Mouse (Mus musculus) embryonic fibroblast, embryonic 13.5 days (primary cell): ENCODE results near the gene Gm21958. TPM values are rescaled to one million over a fixed set of nuclear protein-coding genes. Genes with fewer than 3 reads are reported as not detected.
A peak's percentile ranks its signal among the peaks of the same experiment; 100 is the strongest.

Source experiments
- H3K27ac ChIP-seq: 2 replicates; pipeline ENCODE4 v1.5.1; 2012; ENCODE audit warnings: low read length, control low read depth, inconsistent platforms; ENCODE audit not compliant: insufficient read depth
- H3K4me1 ChIP-seq: 2 replicates; pipeline ENCODE4 v1.6.1; 2011; ENCODE audit warnings: low read length; ENCODE audit not compliant: control insufficient read depth, insufficient read depth
- H3K4me3 ChIP-seq: 2 replicates; pipeline ENCODE4 v1.5.1; 2011; ENCODE audit warnings: mild to moderate bottlenecking, control low read depth, low read length; ENCODE audit not compliant: insufficient read depth
- CTCF ChIP-seq: IDR thresholded peaks from 2 replicates; pipeline ENCODE4 v1.5.1; 2011; ENCODE audit warnings: mild to moderate bottlenecking, control low read depth, low read length, moderate library complexity, borderline replicate concordance; ENCODE audit not compliant: insufficient read depth
- POLR2A ChIP-seq: IDR thresholded peaks from 2 replicates; pipeline ENCODE4 v1.6.1; 2011; ENCODE audit warnings: low read depth, mild to moderate bottlenecking, control low read depth, low read length, moderate library complexity
- polyA plus RNA-seq: library from polyadenylated mRNA; stranded (reverse); fragments of >200 nt; gene quantifications from 2 replicates; pipeline ENCODE4 v1.2.4, GENCODE M21; 2011; ENCODE audit warnings: low read depth; ENCODE audit not compliant: missing spikeins, insufficient read length

The Gm21958 gene
- polyA plus RNA-seq: not detected in 2 replicates

- Histone ChIP-seq H3K27ac (peak within 1 kb of the TSS; percentile 71), H3K4me1 (peaks cover 3% of the 10 kb centered on the region; the same call in 1 of the 2 replicates), H3K4me3 (no peak within 1 kb of the TSS)
- TF ChIP-seq POLR2A (no peak), CTCF (no peak)
These were observed at the start of gene Gm21958 for GRCm38 (mm10) chr3:54714253-54714652. Gene Gm21958, minus strand, starts transcription at chr3:54714353.

DNA sequence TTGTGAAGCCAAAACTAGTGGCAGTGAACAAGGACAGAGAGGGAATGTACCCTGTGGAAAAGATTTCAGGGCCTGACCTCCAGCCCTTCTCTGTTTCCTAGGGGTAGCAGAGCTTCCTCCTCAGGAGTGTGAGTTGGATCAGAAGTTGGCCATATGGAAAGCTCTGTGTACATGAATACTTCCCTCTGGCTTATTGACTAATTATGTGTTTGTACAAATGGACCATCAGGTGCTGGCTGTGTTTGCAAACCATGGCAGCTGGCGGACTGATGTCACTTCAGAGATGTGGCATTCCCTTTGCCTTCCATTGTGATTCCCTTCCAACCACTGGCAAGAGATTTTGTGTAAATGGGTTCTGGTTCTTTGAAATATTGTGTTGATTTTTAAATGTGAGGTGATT, 47.1 kb upstream of the Gm21958 start:
- Histone ChIP-seq H3K4me1 (no peaks in the 10 kb centered on the region), H3K27ac (no peak overlapping the region)

DNA sequence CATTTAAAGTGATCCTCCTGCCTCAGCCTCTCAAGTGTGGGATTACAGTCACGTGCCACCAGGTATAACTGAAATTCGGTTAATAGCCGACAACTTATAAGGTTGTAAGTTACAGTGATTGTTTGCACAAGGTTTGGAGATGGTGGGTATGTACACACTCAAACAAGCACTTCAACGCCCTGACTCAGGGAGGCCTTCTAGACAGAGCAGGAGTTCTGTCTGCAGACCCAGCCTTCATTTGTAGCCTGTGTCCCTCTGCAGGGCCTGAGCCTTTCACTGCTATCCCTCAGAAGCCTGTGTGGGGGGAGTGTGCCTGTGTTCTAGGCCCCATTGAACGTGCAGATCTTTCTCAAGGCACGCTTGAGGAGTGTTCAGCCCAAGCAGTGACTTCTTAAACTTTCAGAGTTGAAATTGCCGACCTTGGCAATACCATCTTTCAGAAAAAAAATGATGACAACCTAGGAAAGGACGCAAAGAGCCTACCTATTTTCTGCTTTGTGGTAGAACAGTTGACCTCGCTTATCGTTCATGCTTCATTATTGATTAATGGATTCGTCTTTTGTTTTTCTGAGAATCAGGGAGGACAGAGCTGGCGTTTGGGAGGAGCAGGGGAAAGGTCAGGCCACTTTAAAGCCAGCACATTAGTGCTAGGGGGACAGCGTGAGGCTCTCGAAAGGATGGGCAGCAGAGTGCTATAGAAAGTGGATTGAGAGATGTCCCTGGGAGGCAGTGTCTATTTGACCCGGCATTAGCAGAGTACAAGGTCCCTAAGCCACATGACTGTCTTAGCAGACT, 46.4 kb upstream of the Gm21958 start:
- no peak overlapping the region for H3K27ac ChIP-seq
- no peak overlapping the region for H3K4me3 ChIP-seq
- TF ChIP-seq CTCF (no peak), POLR2A (no peak)
- no peaks in the 10 kb centered on the region for H3K4me1 ChIP-seq

More for the DNA sequence above, 47.1 kb upstream of the Gm21958 start:
- TF ChIP-seq CTCF (no peak), POLR2A (no peak)
- no peak overlapping the region for H3K4me3 ChIP-seq

- no peak overlapping the region for H3K4me3 ChIP-seq
- H3K4me1 ChIP-seq: no peaks in the 10 kb centered on the region
- TF ChIP-seq CTCF (no peak), POLR2A (no peak)
- no peak overlapping the region for H3K27ac ChIP-seq
These were observed 45.1 kb upstream of the Gm21958 start for GRCm38 (mm10) chr3:54759211-54759610.

DNA sequence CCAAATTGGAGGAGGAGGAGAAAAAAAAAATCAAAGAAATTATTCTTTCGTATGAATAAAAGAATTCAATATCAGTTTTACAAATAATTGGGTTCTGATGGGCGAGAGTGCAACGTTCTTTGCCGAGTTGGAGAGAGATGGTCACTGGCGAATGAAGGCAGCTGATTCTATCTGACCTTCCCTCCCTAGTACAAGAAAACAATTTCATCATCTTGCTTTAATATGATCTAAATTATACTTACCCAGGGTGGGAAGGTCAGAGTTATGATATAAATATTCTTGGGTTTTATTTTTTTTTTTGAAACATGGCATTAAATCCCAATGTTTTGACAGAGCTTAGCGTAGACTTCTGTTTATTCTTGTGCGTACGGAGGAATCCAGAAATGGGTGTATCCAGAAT, 43.3 kb upstream of the Gm21958 start:
- TF ChIP-seq CTCF: no peak
- TF ChIP-seq POLR2A: no peak
- Histone ChIP-seq H3K27ac (no peak overlapping the region), H3K4me3 (no peak overlapping the region), H3K4me1 (no peaks in the 10 kb centered on the region)

GRCm38 (mm10) chr3:54756058-54756457, 41.9 kb upstream of the Gm21958 start:
- peak overlapping the region; percentile 52 for H3K4me3 ChIP-seq
- H3K27ac ChIP-seq: peak overlapping the region; percentile 27
- no peaks in the 10 kb centered on the region for H3K4me1 ChIP-seq
- TF ChIP-seq POLR2A (no peak), CTCF (no peak)

DNA sequence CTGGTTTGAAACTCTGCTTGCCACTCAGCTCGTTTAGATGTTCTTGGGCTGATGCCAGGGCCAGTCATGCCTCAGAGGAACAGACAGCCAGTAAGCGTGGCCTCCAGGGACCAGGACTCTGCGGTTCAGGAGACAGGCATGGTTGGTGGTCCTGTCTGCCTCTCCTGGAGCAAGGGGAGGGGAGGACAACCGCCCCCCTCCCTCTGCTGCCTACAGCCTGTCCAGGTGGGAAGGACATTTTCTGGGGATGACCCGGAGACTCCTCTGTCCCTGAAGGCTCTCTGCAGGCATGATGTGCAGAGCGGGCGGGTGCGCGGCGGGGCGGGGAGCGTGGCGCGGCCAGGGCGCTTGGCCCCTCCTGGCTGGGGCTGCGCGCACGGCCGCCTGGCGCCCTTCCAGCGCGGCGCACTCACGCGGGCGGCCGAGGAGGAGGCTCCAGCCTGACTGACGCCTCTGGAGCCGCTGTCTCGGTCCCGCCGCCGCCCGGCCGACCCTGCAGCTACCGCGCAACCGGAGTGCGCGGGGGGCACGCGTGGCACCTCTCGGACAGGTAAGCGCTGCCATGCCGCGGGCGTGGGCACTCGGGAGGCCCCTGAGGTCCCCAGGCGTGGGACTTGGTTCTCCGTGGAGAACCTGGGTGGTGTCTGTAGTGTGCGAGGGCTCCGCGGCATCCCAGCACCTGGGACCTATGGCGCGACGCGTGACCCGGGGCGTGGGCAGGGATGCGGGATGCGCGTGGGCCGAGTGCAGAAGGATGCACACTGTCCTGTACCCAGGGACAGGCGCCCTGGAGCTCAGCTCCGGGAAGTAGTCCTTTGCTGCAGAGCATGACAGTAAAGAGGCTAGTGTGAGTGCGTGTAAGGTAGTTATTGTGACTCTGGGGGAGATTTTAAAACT, 41.2 kb upstream of the Gm21958 start, which contains the start of gene Smad9:
Gene Smad9 (plus strand): TSS at position 438 of the 897 bp plus-strand sequence.
- TF ChIP-seq CTCF (no peak), POLR2A (no peak)

GRCm38 (mm10) chr3:54753411-54753810, 39.3 kb upstream of the Gm21958 start:
- H3K4me3 ChIP-seq: no peak overlapping the region
- no peak for TF ChIP-seq POLR2A
- TF ChIP-seq CTCF: no peak
- no peaks in the 10 kb centered on the region for H3K4me1 ChIP-seq
- H3K27ac ChIP-seq: no peak overlapping the region

More for the DNA sequence above, 41.2 kb upstream of the Gm21958 start, which contains the start of gene Smad9:
- peak within 1 kb of the TSS; percentile 27 for H3K27ac ChIP-seq
- peak within 1 kb of the TSS; percentile 52 for H3K4me3 ChIP-seq
- H3K4me1 ChIP-seq: no peaks in the 10 kb centered on the region

- H3K4me3 ChIP-seq: no peak overlapping the region
- TF ChIP-seq POLR2A (no peak), CTCF (peak; percentile 30; the same call in 1 of the 2 replicates)
- no peak overlapping the region for H3K27ac ChIP-seq
- no peaks in the 10 kb centered on the region for H3K4me1 ChIP-seq
These were observed 31.6 kb upstream of the Gm21958 start for GRCm38 (mm10) chr3:54745799-54746198.
